Mouse (Mus musculus) hindbrain, embryonic 16.5 days (tissue): ENCODE measurements at regions not wholly inside any gene's neighbourhood (a gene's known extent, or its start where the extent isn't known, plus 50 kb on each side); places are given as distances from the start of the nearest gene placed in this dataset.

Experiments
- ATAC-seq: fragments of 200-750 bp; cut with Nextera tagmentation; 2 replicates; pipeline ENCODE4 v1.8.0; 2017; ENCODE audit warnings: moderate TSS enrichment, moderate library complexity
- H3K27ac ChIP-seq: fragments of 300-500 bp; sonication (generic); 2 replicates; pipeline ENCODE4 v1.5.1; 2014; ENCODE audit warnings: low read depth, mild to moderate bottlenecking, control low read depth, low read length, moderate library complexity
- H3K27me3 ChIP-seq: fragments of 300-500 bp; sonication (generic); replicated peaks from 2 replicates; pipeline ENCODE4 v1.6.1; 2014; ENCODE audit warnings: low read length; ENCODE audit not compliant: control insufficient read depth, insufficient read depth
- H3K36me3 ChIP-seq: fragments of 300-500 bp; sonication (generic); 2 replicates; pipeline ENCODE4 v1.6.1; 2014; ENCODE audit warnings: mild to moderate bottlenecking, low read length, moderate library complexity, mixed read lengths; ENCODE audit not compliant: control insufficient read depth, insufficient read depth
- H3K4me1 ChIP-seq: fragments of 300-500 bp; sonication (generic); 2 replicates; pipeline ENCODE4 v1.6.1; 2014; ENCODE audit warnings: low read depth, low read length; ENCODE audit not compliant: control insufficient read depth, insufficient read depth
- H3K4me2 ChIP-seq: fragments of 300-500 bp; sonication (generic); 2 replicates; pipeline ENCODE4 v1.6.1; 2014; ENCODE audit warnings: mild to moderate bottlenecking, low read length, control low read depth, moderate library complexity
- H3K4me3 ChIP-seq: fragments of 300-500 bp; sonication (generic); 2 replicates; pipeline ENCODE4 v1.5.1; 2014; ENCODE audit warnings: mild to moderate bottlenecking, low read length, control low read depth, moderate library complexity
- H3K9ac ChIP-seq: fragments of 300-500 bp; sonication (generic); 2 replicates; pipeline ENCODE4 v1.6.1; 2014; ENCODE audit warnings: low read depth, mild to moderate bottlenecking, control low read depth, low read length, moderate library complexity
- H3K9me3 ChIP-seq: fragments of 300-500 bp; sonication (generic); 2 replicates; pipeline ENCODE4 v1.6.1; 2014; ENCODE audit warnings: mild to moderate bottlenecking, low read length, moderate library complexity; ENCODE audit not compliant: control insufficient read depth
- WGBS: fragments of 180-500 bp; shearing (Covaris S2); extraction: QIAGEN DNeasy Blood & Tissue Kit; methylation state at CpG from one replicate; pipeline ENCODE4 v1.1.7; 2014; 5-methylcytosine and 5-hydroxymethylcytosine counted together

DNA sequence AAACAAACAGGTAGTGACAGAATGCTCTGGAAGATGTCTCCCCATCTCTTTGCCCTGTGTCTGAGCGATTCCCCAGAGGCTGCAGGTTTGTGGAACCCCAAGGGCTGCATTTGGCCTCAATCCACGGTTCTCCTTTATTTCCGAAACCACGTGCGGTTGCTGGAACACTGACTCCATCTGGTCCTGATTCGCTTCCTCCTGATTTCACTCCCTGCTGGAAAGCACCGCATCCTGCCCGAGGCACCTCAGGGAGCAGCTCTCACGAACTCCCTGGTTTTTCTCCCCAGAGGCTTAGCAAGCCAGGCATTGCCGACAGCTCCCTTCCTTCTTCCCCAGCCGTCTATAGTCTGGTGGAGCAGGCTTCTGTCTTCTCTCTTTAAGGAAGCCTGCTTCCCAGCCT is 203.1 kb upstream of the Gm4791 start:
- Histone ChIP-seq H3K9ac (no peak overlapping the region), H3K27ac (no peak overlapping the region), H3K4me2 (no peak overlapping the region), H3K36me3 (no peaks in the 10 kb centered on the region), H3K4me3 (no peak overlapping the region), H3K9me3 (no peaks in the 10 kb centered on the region), H3K4me1 (no peaks in the 10 kb centered on the region), H3K27me3 (no peaks in the 10 kb centered on the region)
- ATAC-seq, result no peak
- WGBS, result 61% methylated on average over 11 of the region's 11 CpGs

DNA sequence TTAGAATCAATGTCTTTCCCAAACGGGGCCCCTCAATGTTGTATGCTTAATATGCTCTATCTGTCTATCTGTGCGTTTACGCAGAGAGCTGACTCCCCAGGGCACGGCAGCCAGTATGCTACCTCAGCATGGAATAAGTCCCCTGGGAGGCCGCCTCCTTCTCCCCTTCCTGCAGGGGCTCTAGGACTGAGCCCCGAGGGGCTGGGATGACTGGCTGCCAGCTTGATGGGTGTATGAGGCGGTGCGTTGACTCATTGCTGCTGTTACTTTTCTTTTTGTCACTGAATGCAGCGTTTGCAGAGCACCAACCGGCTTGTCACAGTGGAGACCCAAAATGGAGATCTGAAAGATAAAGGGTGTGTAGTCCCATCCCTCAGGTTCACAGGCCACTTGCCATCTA is 209.5 kb upstream of the Gm4791 start:
- ATAC-seq, result no peak
- Histone ChIP-seq H3K27me3 (no peaks in the 10 kb centered on the region), H3K4me3 (no peak overlapping the region), H3K27ac (no peak overlapping the region), H3K9me3 (no peaks in the 10 kb centered on the region), H3K9ac (no peak overlapping the region), H3K36me3 (no peaks in the 10 kb centered on the region), H3K4me1 (no peaks in the 10 kb centered on the region), H3K4me2 (no peak overlapping the region)
- WGBS, result 68% methylated on average over 10 of the region's 10 CpGs

DNA sequence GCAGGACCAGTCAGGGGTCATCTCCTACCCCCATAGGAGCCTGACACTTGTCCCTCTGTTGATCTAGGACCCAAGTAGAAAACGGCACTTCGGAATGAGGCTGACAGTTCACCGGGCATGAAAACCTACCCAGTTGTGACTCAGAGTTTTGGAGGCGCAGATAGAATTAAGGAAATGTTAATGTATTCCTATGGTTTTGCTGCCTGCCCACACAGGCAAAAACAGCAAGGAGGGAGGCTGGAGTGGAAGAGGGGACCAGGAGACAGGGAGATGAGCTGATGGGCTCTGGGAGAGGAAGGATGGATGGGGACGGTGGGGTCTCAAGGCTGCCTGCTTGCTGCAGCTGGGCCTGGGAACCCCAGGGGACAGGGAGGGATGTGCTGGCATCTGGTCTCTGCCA is 210.1 kb upstream of the Gm4791 start:
- Histone ChIP-seq H3K4me3 (no peak overlapping the region), H3K4me1 (no peaks in the 10 kb centered on the region), H3K27me3 (no peaks in the 10 kb centered on the region), H3K9ac (no peak overlapping the region), H3K4me2 (no peak overlapping the region), H3K27ac (no peak overlapping the region), H3K9me3 (no peaks in the 10 kb centered on the region), H3K36me3 (no peaks in the 10 kb centered on the region)
- WGBS, result 75% methylated on average over 5 of the region's 5 CpGs
- no peak for ATAC-seq

DNA sequence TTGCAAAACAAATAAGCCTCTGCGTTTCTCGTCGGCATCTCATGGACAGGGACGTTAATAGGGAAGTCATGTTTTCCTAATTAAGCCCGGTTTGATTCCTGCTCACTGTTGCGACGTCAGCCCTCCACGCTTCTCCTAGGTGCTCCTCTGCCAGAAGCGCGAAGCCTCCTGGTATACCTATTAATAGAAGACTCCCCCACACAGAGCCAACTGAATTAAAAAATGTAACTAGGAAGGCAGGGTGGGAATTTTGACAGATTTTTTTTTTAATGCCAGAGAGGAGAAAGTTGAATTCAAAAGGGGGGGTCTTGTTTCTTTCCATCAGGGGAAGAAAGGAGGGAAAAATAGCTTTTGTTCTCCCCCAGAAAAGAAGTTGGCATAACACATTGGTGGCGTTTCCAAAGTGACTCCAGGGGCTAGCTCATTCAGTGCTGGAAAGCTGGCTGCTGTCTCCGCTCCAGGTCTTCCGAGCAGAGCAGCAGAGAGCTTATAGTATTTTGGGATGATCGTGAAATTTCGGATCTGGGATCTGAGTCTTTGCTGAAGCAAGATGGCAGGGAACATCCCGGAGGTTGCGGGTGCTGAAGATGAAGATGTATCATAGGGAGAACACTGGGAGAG is 214.1 kb upstream of the Gm4791 start:
- Histone ChIP-seq H3K9me3 (no peaks in the 10 kb centered on the region), H3K27me3 (no peaks in the 10 kb centered on the region), H3K36me3 (no peaks in the 10 kb centered on the region), H3K4me2 (peak overlapping the region; percentile 1; the same call in 1 of the 2 replicates), H3K4me1 (no peaks in the 10 kb centered on the region), H3K4me3 (no peak overlapping the region), H3K9ac (no peak overlapping the region), H3K27ac (no peak overlapping the region)
- WGBS, result 50% methylated on average over 17 of the region's 17 CpGs
- no peak for ATAC-seq

DNA sequence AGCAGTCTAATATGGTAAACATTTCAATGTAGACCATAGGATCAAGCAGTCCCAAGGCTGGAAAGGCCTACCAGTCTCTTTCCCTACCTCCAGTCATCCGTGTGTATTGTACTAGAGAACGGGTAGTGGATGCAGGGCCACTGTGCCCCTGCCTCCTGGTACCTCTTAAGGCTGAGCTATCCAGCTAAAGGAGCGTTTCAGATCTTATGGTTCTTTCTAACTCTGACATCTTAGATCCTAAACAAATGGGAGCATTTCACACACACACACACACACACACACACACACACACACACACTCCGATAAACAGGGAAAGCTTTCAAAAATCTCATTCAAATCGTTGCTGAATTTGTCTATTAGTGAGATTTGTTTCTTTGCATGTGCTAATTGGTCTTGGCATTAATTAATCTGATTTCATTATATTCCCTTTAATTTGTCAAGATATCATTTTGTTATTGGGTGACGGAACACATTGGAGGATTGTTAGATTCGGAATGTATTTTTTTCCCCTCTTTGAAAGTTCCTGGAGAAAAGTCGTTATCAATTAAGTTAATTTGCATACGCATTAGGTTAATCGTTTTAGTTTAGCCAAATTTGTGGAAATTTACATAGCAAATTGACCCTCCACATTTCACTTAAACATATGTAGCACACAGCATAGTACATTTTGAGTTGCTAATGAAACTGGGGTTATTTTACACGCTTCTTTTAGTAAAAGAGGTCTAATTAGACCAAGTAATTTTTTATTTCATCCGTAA is 214.8 kb upstream of the Gm4791 start:
- Histone ChIP-seq H3K4me2 (peak overlapping the region; percentile 1; the same call in 1 of the 2 replicates), H3K4me3 (no peak overlapping the region), H3K27ac (no peak overlapping the region), H3K9ac (no peak overlapping the region), H3K4me1 (no peaks in the 10 kb centered on the region), H3K9me3 (no peaks in the 10 kb centered on the region), H3K36me3 (no peaks in the 10 kb centered on the region), H3K27me3 (no peaks in the 10 kb centered on the region)
- ATAC-seq, result no peak
- WGBS, result 64% methylated on average over 12 of the region's 12 CpGs

DNA sequence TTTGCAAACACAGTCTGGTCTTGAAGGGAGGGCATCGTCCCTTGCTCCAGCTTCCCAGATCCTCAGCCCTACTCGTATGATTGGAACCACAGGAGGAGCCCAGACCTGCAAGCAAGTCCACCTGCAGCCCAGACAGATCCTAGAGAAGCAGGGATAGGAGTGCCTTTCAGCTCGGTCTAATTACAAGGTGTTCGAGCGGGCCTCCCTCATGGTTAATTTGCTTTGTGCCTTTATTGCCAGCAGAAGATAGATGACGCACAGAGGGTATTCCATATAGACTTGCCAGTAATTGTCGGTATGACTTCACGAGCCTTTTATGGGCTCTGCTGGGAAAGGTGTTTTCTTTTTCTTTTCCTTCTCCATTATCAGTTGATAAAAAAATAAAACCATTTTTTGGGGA is 216.9 kb upstream of the Gm4791 start:
- WGBS, result 61% methylated on average over 8 of the region's 8 CpGs

DNA sequence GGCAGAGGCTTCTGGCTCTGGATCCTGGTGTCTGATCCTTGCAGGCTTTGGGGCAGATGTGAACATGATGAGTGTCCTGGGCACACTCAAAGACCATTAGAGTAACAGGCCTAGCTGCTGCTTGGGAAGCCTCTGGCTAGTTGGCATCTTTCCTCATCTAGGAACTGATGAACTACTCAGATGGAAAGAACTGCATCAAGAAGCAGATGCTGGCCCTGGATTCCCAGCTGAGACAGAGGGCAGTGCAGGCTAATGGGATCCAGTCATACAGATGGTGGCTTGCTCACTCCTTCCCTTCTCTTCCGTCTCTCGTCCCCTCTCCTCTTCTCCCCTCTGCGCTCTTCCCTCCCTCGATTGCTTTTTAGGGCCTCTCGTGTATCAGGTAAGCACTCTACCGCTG is 219.8 kb upstream of the Gm4791 start:
- no peaks in the 10 kb centered on the region for H3K9me3 ChIP-seq
- no peak overlapping the region for H3K4me2 ChIP-seq
- no peaks in the 10 kb centered on the region for H3K27me3 ChIP-seq
- H3K9ac ChIP-seq, result no peak overlapping the region
- H3K4me1 ChIP-seq, result no peaks in the 10 kb centered on the region
- ATAC-seq, result no peak
- 90% methylated on average over 6 of the region's 6 CpGs for WGBS
- no peak overlapping the region for H3K27ac ChIP-seq
- no peak overlapping the region for H3K4me3 ChIP-seq
- H3K36me3 ChIP-seq, result no peaks in the 10 kb centered on the region

More for the DNA sequence above, 216.9 kb upstream of the Gm4791 start:
- no peak overlapping the region for H3K9ac ChIP-seq
- H3K9me3 ChIP-seq, result no peaks in the 10 kb centered on the region
- H3K4me3 ChIP-seq, result no peak overlapping the region
- no peak for ATAC-seq
- no peaks in the 10 kb centered on the region for H3K27me3 ChIP-seq
- H3K4me2 ChIP-seq, result no peak overlapping the region
- H3K36me3 ChIP-seq, result no peaks in the 10 kb centered on the region
- H3K4me1 ChIP-seq, result no peaks in the 10 kb centered on the region
- no peak overlapping the region for H3K27ac ChIP-seq

DNA sequence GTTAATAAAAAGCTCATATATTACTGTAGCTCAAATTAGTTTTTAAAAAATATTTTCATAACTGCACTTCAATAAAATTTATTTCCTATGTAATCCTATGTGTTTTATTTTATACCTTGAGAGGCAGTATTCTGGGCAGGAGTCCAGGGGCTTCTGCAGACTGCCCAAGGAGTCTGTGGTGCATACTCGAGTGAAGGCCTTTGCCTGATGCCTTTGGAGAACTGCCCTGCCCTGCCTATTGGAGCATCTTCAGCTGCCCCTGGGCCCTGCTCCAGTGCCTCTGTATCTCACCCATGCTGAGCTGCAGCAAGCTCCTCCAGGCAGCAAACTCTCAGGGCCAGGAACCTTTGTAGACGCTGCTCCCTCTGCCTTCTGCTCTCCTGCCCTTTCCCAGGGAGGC is 223.7 kb upstream of the Gm4791 start:
- no peaks in the 10 kb centered on the region; the same call in 1 of the 2 replicates for H3K4me1 ChIP-seq
- H3K4me3 ChIP-seq, result no peak overlapping the region
- H3K4me2 ChIP-seq, result no peak overlapping the region
- H3K27ac ChIP-seq, result no peak overlapping the region
- no peak for ATAC-seq
- H3K9ac ChIP-seq, result no peak overlapping the region
- 54% methylated on average over 2 of the region's 2 CpGs for WGBS
- H3K9me3 ChIP-seq, result no peaks in the 10 kb centered on the region
- no peaks in the 10 kb centered on the region for H3K27me3 ChIP-seq
- H3K36me3 ChIP-seq, result no peaks in the 10 kb centered on the region

DNA sequence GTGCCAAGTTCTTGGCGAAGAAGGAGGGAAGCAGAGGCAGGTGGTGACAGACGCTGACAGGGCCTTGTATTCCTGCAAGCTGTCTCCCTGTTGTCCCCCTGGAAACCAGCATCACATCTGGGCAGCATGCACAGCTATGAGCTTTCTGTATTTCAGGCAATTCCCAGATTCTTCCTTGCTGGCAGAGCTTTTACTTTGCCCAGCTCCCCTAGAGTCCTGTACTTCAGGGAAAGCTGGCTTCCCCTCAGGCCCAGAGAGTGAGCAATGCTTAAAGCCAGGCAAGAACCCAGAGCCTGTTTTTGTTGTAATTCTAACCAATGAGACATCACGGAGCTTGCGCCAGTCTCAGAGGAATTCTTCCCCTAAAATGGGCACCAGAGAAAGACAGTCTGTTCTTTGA is 238.3 kb upstream of the Gm4791 start:
- WGBS, result 73% methylated on average over 4 of the region's 4 CpGs
- no peaks in the 10 kb centered on the region; the same call in 1 of the 2 replicates for H3K4me1 ChIP-seq
- no peaks in the 10 kb centered on the region for H3K9me3 ChIP-seq
- H3K4me3 ChIP-seq, result no peak overlapping the region
- no peak overlapping the region for H3K27ac ChIP-seq
- ATAC-seq, result no peak
- H3K4me2 ChIP-seq, result no peak overlapping the region
- H3K27me3 ChIP-seq, result no peaks in the 10 kb centered on the region
- H3K9ac ChIP-seq, result no peak overlapping the region
- H3K36me3 ChIP-seq, result no peaks in the 10 kb centered on the region
